Mouse (Mus musculus): Measurements from ENCODE around the gene Arhgap28. TPM values are rescaled to one million over a fixed set of nuclear protein-coding genes. Genes with fewer than 3 reads are reported as not detected.

Gene Arhgap28
- polyA plus RNA-seq, 1 experiment, result 9.4 TPM

DNA sequence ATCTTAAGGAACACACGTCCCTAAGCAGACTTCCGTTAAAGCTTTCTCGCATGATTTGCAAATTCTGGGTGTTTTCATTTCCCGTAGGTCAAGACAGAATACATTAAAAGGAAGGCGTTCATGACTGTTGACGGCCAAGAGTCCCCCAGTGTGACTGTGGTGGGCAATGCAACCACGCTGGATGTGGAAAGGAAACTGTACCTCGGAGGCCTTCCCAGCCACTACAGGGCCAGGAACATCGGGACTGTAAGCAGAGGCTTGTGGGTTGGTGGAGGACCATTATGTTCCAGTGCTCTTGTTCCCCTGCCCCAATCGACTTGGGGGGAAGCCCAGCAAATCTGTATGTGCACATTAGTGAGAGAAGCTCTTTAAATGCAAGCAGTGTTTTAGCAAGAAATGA, 187.0 kb downstream of the Arhgap28 start:
- TF ChIP-seq POLR2A (IDR thresholded peaks at IDR 0.05; ENCODE audit: borderline replicate concordance, extremely low read depth, insufficient read depth, insufficient read length, poor library complexity, severe bottlenecking) (no peak), CTCF (IDR thresholded peaks at IDR 0.05; ENCODE audit: borderline replicate concordance, extremely low read depth, insufficient read depth, insufficient read length) (no peak)
- DNase-seq (ENCODE audit: low read depth), result no peak

DNA sequence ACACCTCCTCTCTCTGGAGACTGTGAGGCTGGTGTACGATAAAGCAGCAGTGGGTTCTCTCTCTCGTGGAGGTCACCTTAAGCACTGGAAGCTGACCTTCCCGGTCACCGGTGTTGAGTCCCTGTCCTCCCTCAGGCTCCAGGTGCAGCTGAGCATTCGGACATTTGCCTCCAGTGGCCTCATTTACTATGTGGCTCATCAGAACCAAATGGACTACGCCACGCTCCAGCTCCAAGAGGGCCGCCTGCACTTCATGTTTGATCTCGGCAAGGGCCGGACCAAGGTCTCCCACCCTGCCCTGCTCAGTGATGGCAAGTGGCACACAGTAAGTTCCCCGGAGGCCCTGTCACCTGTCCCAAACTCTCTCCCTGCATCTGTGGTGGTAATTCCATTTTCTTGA, 188.2 kb downstream of the Arhgap28 start:
- no peak for TF ChIP-seq POLR2A (IDR thresholded peaks at IDR 0.05; ENCODE audit: borderline replicate concordance, extremely low read depth, insufficient read depth, insufficient read length, poor library complexity, severe bottlenecking)
- TF ChIP-seq CTCF (IDR thresholded peaks at IDR 0.05; ENCODE audit: borderline replicate concordance, extremely low read depth, insufficient read depth, insufficient read length), result no peak
- no peak for DNase-seq (ENCODE audit: low read depth)

GRCm38 (mm10) chr17:67813666-67814065, 190.3 kb downstream of the Arhgap28 start:
- TF ChIP-seq POLR2A (IDR thresholded peaks at IDR 0.05; ENCODE audit: borderline replicate concordance, extremely low read depth, insufficient read depth, insufficient read length, poor library complexity, severe bottlenecking) (no peak), CTCF (IDR thresholded peaks at IDR 0.05; ENCODE audit: borderline replicate concordance, extremely low read depth, insufficient read depth, insufficient read length) (no peak)
- DNase-seq (ENCODE audit: low read depth), result no peak

DNA sequence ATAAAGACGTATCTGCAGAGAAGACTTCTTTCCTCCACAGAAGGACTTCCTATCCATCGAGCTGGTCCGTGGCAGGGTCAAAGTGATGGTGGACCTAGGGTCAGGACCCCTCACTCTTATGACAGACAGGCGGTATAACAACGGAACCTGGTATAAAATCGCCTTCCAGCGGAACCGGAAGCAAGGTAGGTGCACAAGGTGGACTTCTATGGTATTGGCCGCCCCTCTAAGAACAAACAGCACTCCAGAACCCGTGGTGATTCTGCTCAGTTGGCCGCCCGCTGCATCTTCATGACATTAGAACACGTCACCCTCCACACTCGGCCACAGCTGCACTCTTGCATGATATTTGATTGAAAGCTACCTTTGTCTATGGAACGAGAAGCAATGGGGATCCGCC, 194.7 kb downstream of the Arhgap28 start:
- DNase-seq (ENCODE audit: low read depth), result no peak
- no peak for TF ChIP-seq CTCF (IDR thresholded peaks at IDR 0.05; ENCODE audit: borderline replicate concordance, extremely low read depth, insufficient read depth, insufficient read length)
- TF ChIP-seq POLR2A (IDR thresholded peaks at IDR 0.05; ENCODE audit: borderline replicate concordance, extremely low read depth, insufficient read depth, insufficient read length, poor library complexity, severe bottlenecking), result no peak
